ENCODE assay signal across 8 mouse cellular contexts in genomic region chr12:55465401-55465983, GRCm38 (mm10). TPM values are rescaled to one million over a fixed set of nuclear protein-coding genes. Genes with fewer than 3 reads are reported as not detected.
DNase-seq lines count a peak whose midpoint lies in the region; TF ChIP-seq lines count a peak whose summit lies in the region.

No protein-coding gene starts in this region.

- no peak for TF ChIP-seq EP300 in heart, adult 2 months (IDR thresholded peaks at IDR 0.05; ENCODE audit: insufficient read depth, low read depth, low read length)

- no peak for TF ChIP-seq POLR2A in heart, adult 2 months (IDR thresholded peaks at IDR 0.05; ENCODE audit: insufficient read depth, low read depth, low read length)
- no peak for TF ChIP-seq POLR2A in small intestine, adult 2 months (IDR thresholded peaks at IDR 0.05; ENCODE audit: low read depth, low read length)

- no peak overlapping the region for H3K9ac ChIP-seq in heart, adult 2 months (ENCODE audit: low read depth, low read length)

- 0 out of 2 replicates have a peak overlapping the region, but pooled peaks have one; percentile 17 for H3K4me3 ChIP-seq in heart, adult 2 months
- H3K4me3 ChIP-seq in small intestine, adult 2 months (ENCODE audit: low read depth, low read length): peak overlapping the region; percentile 47

- peaks cover 26% of the 10 kb centered on the region for H3K4me1 ChIP-seq in heart, adult 2 months (ENCODE audit: control insufficient read depth, insufficient read depth, low read length)
- H3K4me1 ChIP-seq in small intestine, adult 2 months (ENCODE audit: control insufficient read depth, insufficient read depth, insufficient read length, low read length): peaks cover 43% of the 10 kb centered on the region

- no peaks in the 10 kb centered on the region for H3K27me3 ChIP-seq in heart, adult 2 months (ENCODE audit: control insufficient read depth, insufficient read depth, low read length)
- H3K27me3 ChIP-seq in small intestine, adult 2 months (ENCODE audit: control insufficient read depth, insufficient read depth, low read length): no peaks in the 10 kb centered on the region

- no peak for TF ChIP-seq CTCF in heart, adult 2 months (IDR thresholded peaks at IDR 0.05)
- TF ChIP-seq CTCF in small intestine, adult 2 months (IDR thresholded peaks at IDR 0.05; ENCODE audit: extremely low read depth, insufficient read length, insufficient replicate concordance, low read depth, low read length): no peak

- DNase-seq in heart, adult 2 months: peak; percentile 57 to 64
- no peak for DNase-seq in heart, postnatal 25 days (ENCODE audit: low spot score)
- peak; percentile 74 for DNase-seq in CD4-positive helper T cell, adult 2 months (ENCODE audit: low read depth, low spot score)
- peak; percentile 68 to 71 for DNase-seq in cerebellum, postnatal 36 days
- peak; percentile 51 for DNase-seq in kidney, postnatal 14 days
- DNase-seq in gastrocnemius, adult 8-10 months (ENCODE audit: low spot score in 2 of 2): no peak
- no peak for DNase-seq in yolk sac, embryonic 10.5 days (ENCODE audit: low spot score)

- intact Hi-C loops in heart, adult 2 months (cut with DNase I): no loop called here
- intact Hi-C loops in heart, postnatal 25 days (cut with DNase I): no loop called here

- peak overlapping the region; percentile 63 for H3K27ac ChIP-seq in heart, adult 2 months
- H3K27ac ChIP-seq in small intestine, adult 2 months (ENCODE audit: insufficient read depth, low read depth, low read length): peak overlapping the region; percentile 89

- no peaks in the 10 kb centered on the region for H3K79me2 ChIP-seq in heart, adult 2 months (replicated peaks; ENCODE audit: control insufficient read depth, insufficient read depth, low read length)

- WGBS in heart, adult 2 months: 56% methylated on average over 17 of the region's 17 CpGs
- WGBS in small intestine, adult 2 months: 23% methylated on average over 17 of the region's 17 CpGs

- H3K36me3 ChIP-seq in heart, adult 2 months (ENCODE audit: control insufficient read depth, insufficient read depth, low read length): no peaks in the 10 kb centered on the region
- no peaks in the 10 kb centered on the region for H3K36me3 ChIP-seq in small intestine, adult 2 months (ENCODE audit: control insufficient read depth, insufficient read depth, low read length)

RNA-seq across cellular contexts. Expression of gene Nfkbia, which starts 27.0 kb away (rescaled TPM):
- total RNA-seq in heart, adult 2 months (2021): 10 to 100 TPM; 65.7 to 80.3 TPM
- 86.0 and 106 TPM in 2 replicates for polyA plus RNA-seq in heart, adult 2 months (2012; rRNA removed)
- 10 to 100 TPM; 40.8 to 42.7 TPM for total RNA-seq in heart, postnatal 25 days (2021)
- 171 and 272 TPM in 2 replicates for polyA plus RNA-seq in small intestine, adult 2 months (2012; rRNA removed)
- total RNA-seq in gastrocnemius, adult 8-10 months (2022): 10 to 100 TPM; 18.1 to 43.5 (median 29.1) TPM

Comparison
In these comparisons a context has a peak if more than half of its experiments do, and no peak if none do; other contexts are left out.
1. DNase-seq: peak in heart, adult 2 months (2 of 2), CD4-positive helper T cell, adult 2 months (single experiment), cerebellum, postnatal 36 days (2 of 2) and kidney, postnatal 14 days (single experiment); none in heart, postnatal 25 days (single experiment), gastrocnemius, adult 8-10 months (0 of 2) and yolk sac, embryonic 10.5 days (single experiment).